Mouse (Mus musculus) fat pad, adult 2 months (tissue): Measurements from ENCODE around the gene Trp73.
A peak's percentile ranks its signal among the peaks of the same experiment; 100 is the strongest.

Experiments used
- DNase-seq: peaks from one replicate; pipeline ENCODE4 v3.0.0-alpha.2; 2011; ENCODE audit warnings: low read depth, low spot score; ENCODE audit errors: extremely low read depth

Gene Trp73

GRCm38 (mm10) chr4:154142211-154143040 is 2.4 kb upstream of the Trp73 start, which contains the start of gene Wrap73:
Gene Wrap73, plus strand, starts transcription at chr4:154142372.
- peak; percentile 46 for DNase-seq

DNA sequence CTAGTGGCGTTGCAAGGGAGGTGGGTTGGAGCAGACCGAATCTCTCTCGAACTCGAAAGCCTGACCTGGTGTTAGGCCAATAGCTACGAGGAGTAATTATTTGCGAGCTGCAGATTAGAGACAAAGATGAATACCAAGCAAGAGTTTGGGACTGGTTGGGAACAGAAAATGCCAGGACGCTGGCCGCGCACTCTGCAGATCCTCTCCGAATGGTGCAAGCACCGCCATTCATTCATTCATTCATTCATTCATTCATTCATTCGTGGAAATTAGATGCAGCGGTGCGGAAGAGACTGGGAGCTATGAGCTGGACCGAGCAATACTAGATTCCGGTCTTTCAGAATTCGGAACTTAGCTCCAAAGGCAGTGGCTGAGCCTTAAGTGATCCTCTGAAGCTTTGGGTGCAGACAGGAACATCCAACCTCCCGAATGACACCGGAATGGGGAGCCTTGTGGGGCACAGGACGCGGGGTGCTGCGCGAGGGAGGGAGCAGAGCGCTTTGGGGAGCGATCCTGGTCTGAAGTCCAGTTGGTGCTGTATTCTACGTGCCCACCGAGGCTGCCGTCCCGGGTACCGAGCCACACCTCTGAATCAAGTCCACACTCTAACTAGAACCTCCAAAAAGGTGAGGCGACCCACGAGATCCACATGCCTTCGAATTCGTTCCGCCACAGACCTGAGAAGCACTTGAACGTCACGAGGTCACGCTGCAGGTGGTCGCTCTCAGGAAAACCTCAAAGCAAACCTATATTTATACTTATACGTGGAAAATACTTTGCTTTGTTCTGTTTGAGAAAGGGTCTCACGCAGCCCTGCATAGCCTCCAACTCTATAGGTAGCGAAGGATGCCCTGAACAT is 1.2 kb upstream of the Trp73 start:
- DNase-seq, result no peak

GRCm38 (mm10) chr4:154140213-154141008 is 403 bp upstream of the Trp73 start:
- DNase-seq, result no peak

DNA sequence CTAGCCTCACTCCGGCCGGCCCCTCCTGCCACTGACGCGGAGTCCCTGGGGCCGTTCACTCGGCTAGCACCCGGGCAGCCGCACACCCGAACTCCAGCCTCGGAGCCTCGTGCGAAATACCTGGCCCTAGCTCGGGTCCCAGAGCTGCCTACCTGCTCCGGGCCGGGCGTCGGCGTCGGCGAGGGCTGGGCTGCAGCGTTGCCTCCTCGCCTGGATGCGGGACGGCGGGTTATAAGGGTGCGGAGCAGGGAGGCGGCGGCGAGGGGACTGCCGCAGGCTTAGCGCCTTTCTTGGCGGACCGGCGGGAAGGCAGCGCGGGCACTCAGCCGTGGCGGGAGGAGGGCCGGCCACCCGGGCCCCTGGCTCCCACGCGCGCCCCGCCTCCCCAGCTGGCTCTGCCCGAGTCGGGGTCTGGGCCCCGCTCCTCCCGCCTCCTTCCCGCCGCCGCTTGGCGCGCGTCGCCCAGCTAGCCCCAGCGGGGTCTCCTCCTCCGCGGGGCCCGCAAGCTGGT is 282 bp downstream of the Trp73 start:
- DNase-seq, result no peak

DNA sequence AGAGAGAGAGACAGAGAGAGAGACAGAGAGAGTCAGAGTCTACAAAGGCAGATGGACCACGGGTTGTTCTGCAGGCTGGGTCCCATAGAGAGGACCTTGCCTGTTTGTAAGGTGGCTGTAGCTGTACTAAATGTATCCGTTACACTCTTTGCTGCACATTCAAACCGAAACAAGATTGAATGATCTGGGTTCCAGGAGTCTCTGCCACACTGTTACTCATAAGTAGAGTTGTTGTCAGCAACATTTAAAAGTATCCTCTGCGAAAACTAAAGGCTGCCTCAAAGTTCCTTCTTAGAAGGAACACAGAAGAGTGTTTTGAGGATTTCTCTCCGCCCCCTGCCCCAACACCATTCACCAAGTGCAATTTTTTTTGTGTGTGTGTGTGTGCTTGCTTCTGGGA is 2.9 kb downstream of the Trp73 start:
- DNase-seq, result no peak

GRCm38 (mm10) chr4:154134803-154135202 is 5.2 kb downstream of the Trp73 start:
- no peak for DNase-seq

GRCm38 (mm10) chr4:154131894-154132293 is 8.1 kb downstream of the Trp73 start:
- DNase-seq, result no peak

- DNase-seq, result no peak
Observed at GRCm38 (mm10) chr4:154129950-154130349, 10.1 kb downstream of the Trp73 start.

DNA sequence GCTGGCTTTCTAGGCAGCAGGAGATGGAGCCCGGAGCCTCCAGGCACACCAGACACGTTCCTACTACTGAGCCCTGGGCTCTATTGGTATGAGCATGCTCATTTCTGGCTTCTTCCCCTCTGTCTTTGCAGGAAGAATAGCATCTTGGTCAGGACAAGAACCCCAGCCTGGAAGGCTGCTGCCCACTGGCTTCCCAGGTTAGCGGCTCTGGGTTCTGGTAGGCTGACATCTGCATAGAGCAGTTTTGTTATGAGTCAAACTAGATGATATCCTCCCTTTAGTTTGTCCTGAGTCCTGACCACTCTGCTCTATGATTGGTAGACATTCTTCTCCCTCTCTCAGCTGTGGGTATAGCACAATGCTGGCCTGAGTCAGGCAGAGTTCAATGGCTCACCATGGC is 12.7 kb downstream of the Trp73 start:
- no peak for DNase-seq

DNA sequence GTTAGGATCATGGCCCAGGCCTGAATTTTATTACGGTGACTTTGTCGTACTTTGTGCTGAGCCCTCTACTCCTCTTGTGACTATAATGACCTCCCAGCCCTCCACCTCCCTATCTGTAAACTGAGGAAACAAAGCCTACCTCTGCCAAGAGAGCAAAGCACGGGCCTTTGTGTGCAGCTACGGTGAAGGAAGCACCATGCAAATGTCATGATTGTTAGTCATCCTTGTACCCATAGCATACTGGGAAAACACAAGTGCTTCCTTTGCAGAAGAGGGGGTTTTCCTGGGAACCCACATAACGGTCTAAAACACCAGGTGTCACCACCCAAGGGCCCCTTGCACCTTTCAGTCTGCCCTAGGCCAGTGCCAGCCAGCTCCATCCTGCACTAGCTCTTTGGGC is 14.8 kb downstream of the Trp73 start:
- DNase-seq, result no peak

DNA sequence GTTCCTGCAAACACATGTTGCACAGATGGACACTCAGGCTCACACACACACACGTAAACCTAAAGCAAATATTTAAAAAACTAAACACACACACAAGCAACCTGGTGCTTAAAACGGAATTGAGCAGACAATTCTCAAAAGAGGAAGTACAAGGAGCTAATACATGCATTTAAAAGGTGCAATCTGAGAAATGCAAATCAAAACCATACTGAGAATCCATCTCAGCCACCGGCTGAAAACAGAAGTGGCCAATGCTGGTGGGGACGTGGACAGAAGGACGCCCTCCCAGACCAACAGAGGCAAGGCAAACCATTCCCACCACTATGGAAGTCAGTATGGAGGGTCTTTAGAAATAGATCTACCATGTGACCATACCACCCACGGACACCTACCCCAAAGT is 16.5 kb downstream of the Trp73 start:
- no peak for DNase-seq

DNA sequence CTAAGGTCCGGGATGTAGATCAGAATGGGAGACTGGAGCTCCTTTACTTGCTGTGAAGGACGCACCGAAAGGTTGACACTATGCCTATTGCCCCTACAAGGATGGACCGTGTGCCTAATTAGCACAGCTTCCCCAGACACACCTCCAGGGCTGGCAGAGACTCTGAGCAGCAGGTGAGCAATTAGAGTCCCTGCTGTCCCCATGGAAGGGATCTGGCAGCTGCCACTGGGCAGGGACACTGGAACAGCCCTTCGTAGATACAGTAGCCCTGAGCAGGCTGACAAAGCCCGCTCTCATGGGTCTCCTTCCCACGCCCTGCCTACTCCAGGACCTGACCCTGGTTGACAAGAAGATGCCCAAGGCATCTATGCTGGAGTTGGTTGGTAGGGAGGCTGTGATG is 17.6 kb downstream of the Trp73 start:
- DNase-seq, result no peak

- no peak for DNase-seq
Observed at GRCm38 (mm10) chr4:154121800-154122199, 18.2 kb downstream of the Trp73 start.

GRCm38 (mm10) chr4:154119208-154119607 is 20.8 kb downstream of the Trp73 start:
- no peak for DNase-seq

DNA sequence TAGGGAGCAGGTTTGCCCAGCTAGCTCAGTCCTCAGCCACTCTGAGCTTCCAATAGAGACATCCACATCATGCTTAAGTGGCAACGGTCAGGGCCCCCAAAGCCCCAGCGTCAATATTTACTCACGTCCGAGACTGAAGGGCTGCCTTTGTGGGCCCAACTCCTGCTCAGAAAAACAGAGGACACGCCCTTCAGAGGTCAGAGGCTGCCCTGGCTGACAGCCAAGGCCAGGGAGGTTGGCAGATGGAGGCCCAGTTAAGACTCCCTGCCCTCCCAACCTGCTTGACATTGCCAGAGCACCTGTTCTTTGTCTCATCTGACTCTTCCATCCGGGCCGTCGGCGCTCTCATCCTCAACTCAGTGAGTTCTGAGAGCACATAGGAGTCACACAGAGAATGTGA is 21.2 kb downstream of the Trp73 start:
- DNase-seq, result no peak

DNA sequence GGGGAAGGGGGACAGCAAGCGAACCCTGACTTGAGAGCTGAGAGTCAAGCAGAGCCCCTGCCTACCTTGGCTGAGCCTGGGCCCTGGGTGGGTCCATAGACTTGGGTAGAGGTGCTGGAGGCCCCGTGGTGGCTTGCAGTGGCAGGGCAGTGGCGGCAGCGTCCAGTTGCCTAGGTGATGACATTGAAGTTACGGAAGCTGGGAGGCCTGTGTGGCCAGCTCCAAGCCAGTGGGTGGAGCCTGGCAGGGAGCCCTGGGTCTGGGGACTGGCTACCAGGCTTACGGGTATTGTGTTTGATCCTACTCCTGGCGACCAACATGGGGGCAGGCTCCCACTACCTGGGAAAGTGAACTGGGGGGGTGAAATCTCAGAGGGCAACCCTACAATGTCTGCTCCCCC is 23.6 kb downstream of the Trp73 start:
- no peak for DNase-seq

DNA sequence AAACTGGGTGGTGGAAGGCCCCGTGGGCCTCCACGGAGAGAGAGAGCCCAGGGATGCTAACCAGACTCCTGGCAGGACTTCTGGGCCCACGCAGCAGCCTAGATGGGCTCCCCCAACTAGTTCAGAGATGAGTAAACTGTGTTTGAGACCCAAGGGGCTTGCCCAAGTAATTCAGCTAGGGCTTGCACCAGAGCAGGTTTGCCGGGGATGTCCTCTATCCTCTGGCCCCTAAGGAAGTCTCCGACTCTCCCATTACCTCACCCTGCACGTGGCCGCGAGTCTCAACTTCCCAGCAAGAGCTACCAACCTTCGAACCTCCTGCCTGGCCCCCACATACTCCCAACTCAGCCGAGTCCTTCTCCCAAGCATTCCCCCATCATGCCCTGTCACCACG is 30.2 kb downstream of the Trp73 start:
- DNase-seq, result no peak

DNA sequence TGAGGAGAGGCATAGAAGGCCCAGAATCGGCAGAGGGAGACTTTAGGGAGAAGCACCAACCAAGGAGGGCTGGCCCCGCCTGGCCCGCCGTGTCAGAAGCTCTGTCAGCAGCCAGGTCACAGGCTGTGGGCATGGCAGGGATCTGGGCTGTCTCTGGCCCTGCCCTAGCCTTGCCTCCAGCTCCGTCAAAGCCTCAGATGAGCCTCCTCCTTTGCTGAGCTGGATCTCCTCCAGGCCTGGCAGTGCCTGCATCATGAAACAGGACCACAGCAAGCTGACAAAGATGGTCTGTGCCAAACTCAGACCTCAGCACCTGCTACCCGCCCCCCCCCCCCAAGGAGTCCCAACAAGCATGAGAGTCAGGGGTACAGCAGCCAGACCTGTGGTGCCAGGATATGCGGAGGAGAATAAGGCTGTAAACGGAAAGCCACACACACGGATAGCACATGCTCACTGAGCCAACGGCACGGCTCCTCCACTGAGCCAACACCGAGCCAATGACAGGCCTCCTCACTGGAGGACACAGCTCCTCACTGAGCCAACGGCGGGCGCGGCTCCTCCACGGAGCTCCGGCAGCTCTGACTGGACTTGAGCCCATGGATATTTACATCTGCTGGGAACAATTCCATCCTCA is 30.7 kb downstream of the Trp73 start:
- no peak for DNase-seq

GRCm38 (mm10) chr4:154106497-154107061 is 33.4 kb downstream of the Trp73 start:
- no peak for DNase-seq

GRCm38 (mm10) chr4:154105381-154106001 is 34.5 kb downstream of the Trp73 start:
- DNase-seq, result no peak
